Mouse (Mus musculus) liver, adult 2 months (tissue): ENCODE data around the gene Tmem131.

Source experiments
- CTCF ChIP-seq: fragments of 200-500 bp; IDR thresholded peaks from 2 replicates; pipeline ENCODE4 v1.5.1; 2011; ENCODE audit warnings: low read depth, low read length, control low read depth
- POLR2A ChIP-seq: fragments of 200-500 bp; IDR thresholded peaks from 2 replicates; pipeline ENCODE4 v1.6.1; 2011; ENCODE audit warnings: low read length, control low read depth; ENCODE audit not compliant: insufficient read depth; ENCODE audit errors: extremely low read depth

- no peak for TF ChIP-seq POLR2A
- no peak for TF ChIP-seq CTCF
Measured at GRCm38 (mm10) chr1:36934778-36935177, 8.7 kb downstream of the Tmem131 start.
